Mouse (Mus musculus): Measurements from ENCODE around the gene Fam162a. TPM values are rescaled to one million over a fixed set of nuclear protein-coding genes. Genes with fewer than 3 reads are reported as not detected.
"Not testable (repeated sequence)": the region's sequence is repeated elsewhere in the genome, so short reads cannot be mapped to it uniquely, and the experiment has no call there.

Fam162a gene
- polyA plus RNA-seq, 1 experiment from 2014 or later, result 988 TPM

GRCm38 (mm10) chr16:36016335-36016734, 55.1 kb downstream of the Fam162a start:
- ATAC-seq (replicated peaks; ENCODE audit: insufficient number of reproducible peaks, insufficient read depth, low FRiP score, low read depth), result no peak
- no peak overlapping the region for H3K4me2 ChIP-seq
- no peak overlapping the region for H3K9ac ChIP-seq
- no peaks in the 10 kb centered on the region for H3K27me3 ChIP-seq
- WGBS, result 96% methylated on average over 1 of the region's 1 CpGs
- peaks cover 26% of the 10 kb centered on the region for H3K36me3 ChIP-seq
- H3K4me3 ChIP-seq, result no peak overlapping the region
- no peaks in the 10 kb centered on the region for H3K9me3 ChIP-seq (replicated peaks)
- no peaks in the 10 kb centered on the region for H3K4me1 ChIP-seq (replicated peaks)
- H3K27ac ChIP-seq, result no peak overlapping the region

- WGBS, result 97% methylated on average over 3 of the region's 3 CpGs
- Histone ChIP-seq H3K4me1 (replicated peaks) (no peaks in the 10 kb centered on the region), H3K9me3 (replicated peaks) (no peaks in the 10 kb centered on the region), H3K27me3 (no peaks in the 10 kb centered on the region), H3K4me2 (no peak overlapping the region), H3K4me3 (no peak overlapping the region), H3K36me3 (peaks cover 10% of the 10 kb centered on the region), H3K27ac (no peak overlapping the region), H3K9ac (no peak overlapping the region)
- ATAC-seq (replicated peaks; ENCODE audit: insufficient number of reproducible peaks, insufficient read depth, low FRiP score, low read depth), result no peak
These were observed 63.0 kb downstream of the Fam162a start for GRCm38 (mm10) chr16:36008396-36008795.

GRCm38 (mm10) chr16:35998852-35999251, 72.5 kb downstream of the Fam162a start:
- H3K4me2 ChIP-seq; H3K9ac ChIP-seq; H3K9me3 ChIP-seq (replicated peaks); H3K27me3 ChIP-seq; H3K27ac ChIP-seq; H3K4me1 ChIP-seq (replicated peaks); ATAC-seq (replicated peaks; ENCODE audit: insufficient number of reproducible peaks, insufficient read depth, low FRiP score, low read depth); H3K4me3 ChIP-seq: not testable (repeated sequence)
- peaks cover 16% of the 10 kb centered on the region for H3K36me3 ChIP-seq
- WGBS, result 92% methylated on average over 4 of the region's 4 CpGs

Other genes starting within 250 kb of the Fam162a start
- gene Parp14, start 200.1 kb downstream of the Fam162a start, polyA plus RNA-seq (2015; fragmentation: Nextera tagmentation; extraction: Ambion mirVana), result 1.1 and 2.0 TPM in 2 replicates
- gene Parp9, start 133.1 kb downstream of the Fam162a start, polyA plus RNA-seq (2015; fragmentation: Nextera tagmentation; extraction: Ambion mirVana), result 8.4 and 11.1 TPM in 2 replicates
- 5.5 and 8.0 TPM in 2 replicates for gene Dtx3l, start 132.4 kb downstream of the Fam162a start, polyA plus RNA-seq (2015; fragmentation: Nextera tagmentation; extraction: Ambion mirVana)
- gene Kpna1, start 92.8 kb downstream of the Fam162a start, polyA plus RNA-seq (2015; fragmentation: Nextera tagmentation; extraction: Ambion mirVana), result 38.0 and 39.1 TPM in 2 replicates
- gene Wdr5b, start 30.4 kb downstream of the Fam162a start, polyA plus RNA-seq (2015; fragmentation: Nextera tagmentation; extraction: Ambion mirVana), result 6.0 and 6.8 TPM in 2 replicates
- 64.5 and 90.8 TPM in 2 replicates for gene Ccdc58, start 91 bp upstream of the Fam162a start, polyA plus RNA-seq (2015; fragmentation: Nextera tagmentation; extraction: Ambion mirVana)
- gene Csta1, start 59.6 kb upstream of the Fam162a start, polyA plus RNA-seq (2015; fragmentation: Nextera tagmentation; extraction: Ambion mirVana), result not detected in 2 replicates
- gene Stfa2l1, start 85.2 kb upstream of the Fam162a start, polyA plus RNA-seq (2015; fragmentation: Nextera tagmentation; extraction: Ambion mirVana), result 0.79 and 1.4 TPM in 2 replicates
- gene Gm5483, start 112.6 kb upstream of the Fam162a start, polyA plus RNA-seq (2015; fragmentation: Nextera tagmentation; extraction: Ambion mirVana), result 1.7 and 2.6 TPM in 2 replicates
- gene Gm5416, start 138.8 kb upstream of the Fam162a start, polyA plus RNA-seq (2015; fragmentation: Nextera tagmentation; extraction: Ambion mirVana), result not detected in 2 replicates
- gene 2010005H15Rik, start 149.9 kb upstream of the Fam162a start, polyA plus RNA-seq (2015; fragmentation: Nextera tagmentation; extraction: Ambion mirVana), result not detected in 2 replicates
- 4.0 and 6.2 TPM in 2 replicates for gene Stfa1, start 205.4 kb upstream of the Fam162a start, polyA plus RNA-seq (2015; fragmentation: Nextera tagmentation; extraction: Ambion mirVana)